Mouse (Mus musculus): ENCODE results near the gene Dok1. TPM values are rescaled to one million over a fixed set of nuclear protein-coding genes. Genes with fewer than 3 reads are reported as not detected.

Gene Dok1
- total RNA-seq, 2 experiments from 2014 or later, result 1.9 to 2.6 TPM

DNA sequence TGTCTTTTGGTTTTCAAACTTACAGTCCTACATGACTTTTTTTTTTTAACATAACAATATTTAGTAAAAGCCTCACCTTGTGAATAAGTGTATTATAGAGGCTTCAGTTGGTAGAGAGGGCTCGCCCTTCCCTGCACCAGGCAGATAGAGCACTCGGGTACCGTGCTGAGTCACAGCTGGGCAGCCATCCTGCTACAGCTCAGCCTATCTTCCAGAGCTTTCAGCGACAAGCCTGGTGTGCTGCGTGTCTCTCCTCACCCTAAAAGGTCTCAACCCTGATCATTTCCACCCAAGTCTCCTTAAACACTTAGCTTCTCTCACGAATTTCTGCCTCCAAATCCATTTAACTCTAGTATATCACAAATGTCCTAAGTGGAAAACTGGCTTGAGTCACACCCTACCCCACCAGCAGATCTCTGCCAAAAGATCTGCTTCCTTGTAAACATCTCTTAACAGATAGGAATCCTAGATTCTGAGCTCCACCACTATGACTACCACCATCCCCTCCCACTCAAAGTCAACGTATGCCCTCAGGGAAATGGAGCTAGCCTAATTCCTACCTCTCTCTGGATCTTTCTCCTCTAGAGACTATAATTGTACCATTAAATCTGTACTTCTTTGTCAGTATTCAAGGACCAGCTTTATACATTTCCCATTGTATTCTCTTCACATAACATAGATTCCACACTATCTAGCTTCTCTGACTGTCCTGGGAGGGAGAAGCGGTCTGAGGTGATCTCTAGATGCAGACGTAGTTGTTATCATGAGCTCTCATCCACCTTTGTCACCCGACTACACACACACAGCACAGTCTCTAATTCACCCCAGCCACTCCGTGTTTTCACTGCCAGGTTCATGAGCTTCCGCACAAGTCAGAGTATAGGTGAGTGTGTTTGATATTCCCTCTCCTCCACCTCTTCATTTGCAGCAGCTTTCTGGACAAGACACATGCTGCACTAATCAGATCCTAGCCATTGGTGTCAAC, 18.5 kb downstream of the Dok1 start:
- DNase-seq, result no peak

GRCm38 (mm10) chr6:83013444-83013843, 19.8 kb downstream of the Dok1 start:
- DNase-seq, result no peak

GRCm38 (mm10) chr6:83011756-83012155, 21.5 kb downstream of the Dok1 start:
- no peak for DNase-seq

GRCm38 (mm10) chr6:83011255-83011654, 22.0 kb downstream of the Dok1 start:
- DNase-seq, result no peak

DNA sequence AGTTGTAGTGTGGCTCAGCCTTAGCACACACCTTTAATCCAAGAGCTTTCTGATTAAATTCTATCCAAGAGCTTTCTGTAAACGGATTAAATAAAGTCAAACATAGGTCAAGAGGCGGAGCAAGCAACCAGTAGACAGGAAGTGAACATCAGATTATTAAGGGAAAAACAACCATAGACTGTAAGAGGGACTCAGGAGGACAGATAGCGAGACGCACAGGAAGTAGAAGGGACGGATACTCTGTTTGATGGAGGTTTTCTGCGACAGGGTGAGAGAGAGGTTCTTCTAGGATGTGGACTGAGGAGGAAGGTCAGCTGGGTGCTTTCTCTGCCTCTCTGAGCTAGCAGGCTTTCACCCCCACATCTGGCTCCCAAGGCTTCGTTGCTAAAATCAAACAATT, 23.3 kb downstream of the Dok1 start:
- no peak for DNase-seq

DNA sequence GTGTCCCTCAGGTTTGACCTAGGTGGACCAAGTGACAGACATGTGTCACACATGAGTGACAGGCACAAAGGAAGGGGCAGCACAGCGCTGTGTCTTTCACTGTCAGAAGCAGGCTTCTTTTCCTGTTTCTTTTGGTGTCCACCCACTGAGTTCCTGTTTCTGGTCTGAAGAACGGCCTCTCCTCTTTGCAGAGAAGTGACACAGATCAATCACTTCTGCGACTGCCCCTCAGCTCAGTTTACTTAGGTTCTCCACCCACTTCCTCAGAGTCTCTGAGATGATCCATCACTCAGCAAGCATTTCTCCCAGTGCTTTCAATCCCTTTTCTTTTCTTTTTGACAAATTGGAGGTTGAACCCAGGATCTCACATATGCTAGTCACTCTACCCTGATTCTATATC, 24.6 kb downstream of the Dok1 start:
- DNase-seq, result no peak

DNA sequence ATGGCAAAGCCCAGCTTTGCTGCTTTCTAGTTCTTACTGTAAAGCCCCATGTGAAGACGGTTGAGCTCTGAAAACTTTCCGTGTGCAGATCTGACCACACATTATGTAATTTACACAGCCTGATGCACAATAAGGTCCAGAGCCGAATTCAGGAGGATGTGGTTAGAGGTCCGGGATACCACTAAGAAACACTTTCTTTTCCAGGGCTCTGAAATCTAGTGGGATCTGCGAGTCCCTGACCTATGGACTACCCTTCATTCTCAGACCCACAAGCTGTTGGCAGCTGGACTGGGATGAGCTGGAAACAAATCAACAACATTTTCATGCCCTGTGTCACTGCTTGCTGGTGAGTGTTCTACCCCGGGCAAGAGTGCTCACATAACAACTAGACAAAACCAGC, 27.2 kb downstream of the Dok1 start:
- DNase-seq, result no peak

DNA sequence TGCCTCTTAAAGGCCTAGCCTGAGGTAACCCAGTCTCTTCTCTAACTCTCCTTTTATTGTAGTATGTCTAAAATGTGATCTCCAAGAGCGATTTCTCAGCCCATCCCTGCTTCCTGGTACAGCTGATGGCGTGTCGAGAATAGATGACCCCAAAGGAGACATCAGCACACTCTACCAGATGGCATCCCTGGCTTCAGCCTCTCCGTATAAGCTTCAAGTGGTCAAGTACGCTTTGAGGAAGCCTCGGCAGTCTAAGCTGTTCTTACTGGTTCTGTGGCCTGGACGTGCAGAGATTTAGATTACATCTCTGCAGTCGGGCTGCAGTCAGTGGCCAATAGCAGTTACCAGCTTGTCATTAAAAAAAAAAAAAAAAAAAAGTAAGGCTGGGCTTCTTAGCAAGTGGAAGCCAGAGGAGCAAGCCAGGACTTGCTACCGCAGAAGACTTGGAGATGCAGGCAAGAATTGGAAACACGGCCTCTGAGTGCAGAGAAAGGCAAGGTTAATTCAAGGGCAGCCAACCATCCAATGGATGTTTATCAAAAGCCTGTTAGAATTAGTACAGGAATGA, 27.7 kb downstream of the Dok1 start:
- DNase-seq, result no peak

- peak; percentile 48 for DNase-seq
Observed at GRCm38 (mm10) chr6:83004872-83005271, 28.4 kb downstream of the Dok1 start.

DNA sequence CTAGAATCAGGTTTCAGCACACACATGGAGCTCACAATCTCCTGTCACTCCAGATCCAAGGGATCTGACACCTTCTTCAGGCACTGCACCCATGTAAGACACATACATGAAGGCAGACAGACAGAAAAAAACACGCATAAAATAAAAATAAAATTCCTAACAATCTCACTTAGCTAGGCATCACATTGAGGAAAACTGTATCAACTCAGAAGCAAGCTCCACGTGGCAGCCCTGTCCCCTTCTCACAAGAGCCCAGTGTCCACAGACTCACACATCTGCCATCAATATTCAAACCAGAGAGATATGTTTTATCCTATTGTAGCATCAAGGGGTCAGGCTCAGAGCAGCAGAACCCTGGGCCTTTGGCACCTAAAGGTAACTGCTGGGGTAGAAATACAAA, 29.0 kb downstream of the Dok1 start:
- no peak for DNase-seq

- no peak for DNase-seq
Observed at GRCm38 (mm10) chr6:83003850-83004249, 29.4 kb downstream of the Dok1 start.

GRCm38 (mm10) chr6:83003082-83003481, 30.2 kb downstream of the Dok1 start:
- no peak for DNase-seq

GRCm38 (mm10) chr6:82999986-83000385, 33.3 kb downstream of the Dok1 start:
- DNase-seq, result no peak

GRCm38 (mm10) chr6:82998326-82998725, 34.9 kb downstream of the Dok1 start:
- no peak for DNase-seq

DNA sequence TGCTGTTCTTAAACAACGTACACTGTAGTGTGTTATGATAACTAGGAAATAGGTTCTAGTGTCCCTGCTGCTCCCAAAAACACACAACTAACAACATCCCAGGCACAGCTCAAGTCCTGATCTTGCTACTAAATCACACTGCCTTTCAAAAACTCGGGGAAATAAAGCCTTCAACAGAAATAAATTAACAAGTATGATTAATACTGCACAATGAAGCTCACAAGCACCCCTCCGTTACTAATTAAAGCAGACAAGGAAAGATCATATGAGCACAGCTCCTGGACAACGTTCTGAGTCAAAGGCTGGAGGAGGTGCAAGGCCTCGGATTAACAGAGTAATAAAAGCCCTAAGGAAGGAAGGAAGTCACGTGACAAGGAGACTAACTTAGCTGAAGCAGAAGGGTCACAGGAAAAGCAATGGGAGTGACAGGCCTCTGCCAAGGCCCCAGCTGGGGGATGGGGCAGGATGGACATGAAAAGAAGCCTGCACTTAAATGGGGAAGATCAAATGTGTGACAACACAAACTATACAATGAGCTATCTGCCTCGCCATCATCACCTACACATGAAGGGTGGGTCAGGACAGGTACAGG, 35.7 kb downstream of the Dok1 start:
- DNase-seq, result peak; percentile 38

DNA sequence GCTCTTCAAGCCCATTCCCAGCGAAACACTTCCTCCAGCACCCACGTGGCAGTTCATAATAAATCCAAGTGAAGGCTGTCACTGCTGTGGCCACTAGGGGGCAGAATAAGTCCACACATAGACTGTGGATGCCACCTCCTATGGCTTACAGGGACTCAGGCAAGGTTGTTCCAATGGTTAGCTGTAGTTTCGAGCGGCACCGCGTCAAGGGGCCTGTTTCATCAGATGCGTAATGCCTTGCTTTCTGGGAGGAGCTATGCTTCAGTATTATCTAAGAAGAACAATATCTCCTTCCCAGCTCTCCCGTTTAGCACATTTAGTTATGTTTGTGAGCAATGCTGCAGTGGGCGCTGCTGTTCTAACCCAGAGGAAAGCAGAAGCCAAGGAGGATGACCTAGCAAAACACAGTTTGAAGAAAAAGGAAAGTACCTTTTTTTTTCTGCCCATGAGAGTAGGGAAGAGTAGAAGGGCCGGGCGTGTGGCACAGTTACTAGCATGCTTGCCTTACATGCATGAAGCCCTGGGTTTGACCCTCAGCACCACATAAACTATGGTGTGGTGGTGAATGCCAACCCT, 36.4 kb downstream of the Dok1 start:
- DNase-seq, result peak; percentile 86

DNA sequence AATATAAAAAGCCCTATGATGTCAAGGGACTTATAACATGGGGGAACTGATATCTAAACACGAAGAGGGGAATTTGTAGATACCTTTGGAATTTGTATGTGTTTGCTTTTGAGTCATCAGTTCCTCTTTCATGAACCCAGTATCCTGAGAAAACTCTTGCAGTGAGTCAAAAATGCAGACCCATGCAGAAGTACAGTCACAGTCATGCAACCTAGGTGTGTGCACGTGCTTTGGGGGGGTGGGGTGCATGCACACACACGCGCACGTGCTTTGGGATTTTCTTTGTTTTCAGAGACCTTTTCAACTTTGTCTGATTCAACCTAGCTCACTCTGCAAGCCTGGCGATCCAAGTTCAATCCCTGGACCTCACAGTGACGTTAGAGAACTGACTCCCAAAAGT, 38.9 kb downstream of the Dok1 start:
- DNase-seq, result no peak

GRCm38 (mm10) chr6:82993696-82994095, 39.6 kb downstream of the Dok1 start:
- DNase-seq, result no peak

- DNase-seq, result no peak
Observed at GRCm38 (mm10) chr6:82987411-82987971, 45.8 kb downstream of the Dok1 start.
